ENCODE assay signal across 28 mouse cellular contexts in genomic region chr9:73012629-73013028, GRCm38 (mm10). TPM values are rescaled to one million over a fixed set of nuclear protein-coding genes. Genes with fewer than 3 reads are reported as not detected.
A peak's percentile ranks its signal among the peaks of the same experiment; 100 is the strongest.
DNase-seq lines count a peak whose midpoint lies in the region; ATAC-seq and TF ChIP-seq lines count a peak whose summit lies in the region.
"Had no signal": no experiment of that assay in that cellular context is flagged by ENCODE, and none has a peak within 500 bp of the region (broad histone marks: within the 10 kb centered on the region; RNA-seq: fewer than 3 reads in every experiment).

No protein-coding gene starts in this region.

- TF ChIP-seq RAD21 in MEL (IDR thresholded peaks at IDR 0.05; ENCODE audit: low read depth, low read length) = no peak; the same call in 1 of the 2 replicates

- no peak for TF ChIP-seq EP300 in MEL (IDR thresholded peaks at IDR 0.05; ENCODE audit: low read depth in 1 of 2, low read length in 2 of 2)

- no peak overlapping the region for H3K4me3 ChIP-seq in intestine, postnatal 0 days (ENCODE audit: low read depth, low read length)
- H3K4me3 ChIP-seq in intestine, embryonic 16.5 days (ENCODE audit: low read length) = no peak overlapping the region
- H3K4me3 ChIP-seq in lung, embryonic 14.5 days (ENCODE audit: low read depth, low read length) = no peak overlapping the region
- H3K4me3 ChIP-seq in MEL (ENCODE audit: control insufficient read depth in 1 of 2, insufficient read depth in 1 of 2, low read depth in 2 of 2, low read length in 2 of 2) = no peak overlapping the region
- no peak overlapping the region for H3K4me3 ChIP-seq in cortical plate, adult 2 months (ENCODE audit: insufficient read depth, low read length)
- H3K4me3 ChIP-seq: forebrain, embryonic 10.5 days; gastrocnemius, adult 2 months; midbrain, embryonic 12.5 days; myocyte had no signal

- WGBS in intestine, postnatal 0 days = 91% methylated on average over 4 of the region's 4 CpGs
- 83% methylated on average over 4 of the region's 4 CpGs for WGBS in intestine, embryonic 16.5 days
- WGBS in lung, embryonic 14.5 days = 87% methylated on average over 4 of the region's 4 CpGs

- no peaks in the 10 kb centered on the region for H3K9me3 ChIP-seq in intestine, postnatal 0 days (ENCODE audit: control insufficient read depth)
- H3K9me3 ChIP-seq in intestine, embryonic 16.5 days (ENCODE audit: control insufficient read depth, low read length) = no peaks in the 10 kb centered on the region
- H3K9me3 ChIP-seq in lung, embryonic 14.5 days (ENCODE audit: low read depth, low read length) = no peaks in the 10 kb centered on the region
- no peaks in the 10 kb centered on the region for H3K9me3 ChIP-seq in MEL (replicated peaks; ENCODE audit: insufficient read depth, low read length)
- H3K9me3 ChIP-seq: forebrain, embryonic 10.5 days; midbrain, embryonic 12.5 days had no signal

- peak; percentile 35 for TF ChIP-seq CTCF in intestine, postnatal 0 days (IDR thresholded peaks at IDR 0.05; ENCODE audit: low read depth)
- 0 out of 2 replicates have a peak, but pooled peaks have one; percentile 11 for TF ChIP-seq CTCF in lung, embryonic 14.5 days (IDR thresholded peaks at IDR 0.05; ENCODE audit: low read depth)
- peak in 1 of 3 experiments; percentile 27; a peak in 2 of 6 replicates for TF ChIP-seq CTCF in MEL (IDR thresholded peaks at IDR 0.05 in 2 of 3, conservative IDR thresholded peaks at IDR 0.05 in 1 of 3; ENCODE audit: control insufficient read depth in 1 of 3, insufficient read depth in 1 of 3, low read depth in 2 of 3, low read length in 3 of 3, poor library complexity in 1 of 3, severe bottlenecking in 1 of 3)
- TF ChIP-seq CTCF in cortical plate, adult 2 months (IDR thresholded peaks at IDR 0.05; ENCODE audit: extremely low read depth, insufficient read depth, low read length) = 0 out of 2 replicates have a peak, but pooled peaks have one; percentile 19

- no peak overlapping the region for H3K4me2 ChIP-seq in intestine, postnatal 0 days (replicated peaks; ENCODE audit: low read depth)
- H3K4me2 ChIP-seq in intestine, embryonic 16.5 days (ENCODE audit: low read depth, low read length) = no peak overlapping the region
- no peak overlapping the region for H3K4me2 ChIP-seq in lung, embryonic 14.5 days
- H3K4me2 ChIP-seq: midbrain, embryonic 12.5 days had no signal

- no peak for DNase-seq in lung, embryonic 14.5 days
- DNase-seq in lung, postnatal 4 days = no peak
- DNase-seq in MEL (ENCODE audit: low read depth, low spot score) = peak; percentile 9
- DNase-seq in cerebellum, adult 11 months = no peak
- no peak for DNase-seq in cerebellum, postnatal 14 days
- DNase-seq: adrenal gland, adult 8-10 months; cerebellum, adult 9-10 months; gastrocnemius, adult 2 months; kidney, adult 18-20 months; kidney, postnatal 14 days; lung, postnatal 10 days; thymus, postnatal 25 days had no signal

- H3K36me3 ChIP-seq in intestine, postnatal 0 days (ENCODE audit: control insufficient read depth, insufficient read depth) = peaks cover 70% of the 10 kb centered on the region
- H3K36me3 ChIP-seq in intestine, embryonic 16.5 days (ENCODE audit: control insufficient read depth, insufficient read depth, low read length) = peaks cover 6% of the 10 kb centered on the region; the same call in 1 of the 2 replicates
- peaks cover 39% of the 10 kb centered on the region for H3K36me3 ChIP-seq in lung, embryonic 14.5 days (ENCODE audit: insufficient read depth)
- H3K36me3 ChIP-seq in MEL (ENCODE audit: control insufficient read depth in 1 of 2, insufficient read depth in 2 of 2, low read length in 2 of 2) = no peaks in the 10 kb centered on the region; a peak in 2 of 4 replicates

- no peaks in the 10 kb centered on the region for H3K27me3 ChIP-seq in intestine, postnatal 0 days (replicated peaks; ENCODE audit: control insufficient read depth, insufficient read depth, low read length)
- no peaks in the 10 kb centered on the region for H3K27me3 ChIP-seq in intestine, embryonic 16.5 days (replicated peaks; ENCODE audit: control insufficient read depth, insufficient read depth, low read length)
- H3K27me3 ChIP-seq in lung, embryonic 14.5 days (ENCODE audit: insufficient read depth, low read length) = no peaks in the 10 kb centered on the region
- H3K27me3 ChIP-seq in MEL (ENCODE audit: control insufficient read depth in 1 of 2, insufficient read depth in 2 of 2, low read length in 2 of 2) = no peaks in the 10 kb centered on the region
- H3K27me3 ChIP-seq: midbrain, embryonic 12.5 days had no signal

- no peak for TF ChIP-seq POLR2A in MEL (IDR thresholded peaks at IDR 0.05; ENCODE audit: control insufficient read depth in 1 of 2, insufficient read depth in 1 of 2, low read depth in 1 of 2, low read length in 2 of 2, poor library complexity in 1 of 2)
- TF ChIP-seq POLR2A in cortical plate, adult 2 months (IDR thresholded peaks at IDR 0.05; ENCODE audit: extremely low read depth, insufficient read depth, low read length) = no peak

- no peak for ATAC-seq in intestine, postnatal 0 days
- no peak for ATAC-seq in intestine, embryonic 16.5 days
- no peak for ATAC-seq in lung, embryonic 14.5 days (ENCODE audit: insufficient read depth)
- ATAC-seq: hindbrain, postnatal 0 days had no signal

- H3K9ac ChIP-seq in intestine, postnatal 0 days (ENCODE audit: low read depth, low read length) = no peak overlapping the region
- no peak overlapping the region for H3K9ac ChIP-seq in intestine, embryonic 16.5 days (ENCODE audit: low read depth, low read length)
- no peak overlapping the region for H3K9ac ChIP-seq in lung, embryonic 14.5 days
- H3K9ac ChIP-seq in MEL (ENCODE audit: control insufficient read depth, low read depth, low read length, poor library complexity, severe bottlenecking) = no peak overlapping the region
- H3K9ac ChIP-seq: liver, embryonic 14.5 days; midbrain, embryonic 12.5 days had no signal

- H3K27ac ChIP-seq in intestine, postnatal 0 days (ENCODE audit: low read depth, low read length) = no peak overlapping the region
- no peak overlapping the region for H3K27ac ChIP-seq in intestine, embryonic 16.5 days (ENCODE audit: low read length)
- H3K27ac ChIP-seq in lung, embryonic 14.5 days (ENCODE audit: low read depth) = no peak overlapping the region
- H3K27ac ChIP-seq in MEL (ENCODE audit: control insufficient read depth, low read depth, low read length) = no peak overlapping the region
- H3K27ac ChIP-seq in cortical plate, adult 2 months (ENCODE audit: insufficient read depth, low read length) = no peak overlapping the region
- H3K27ac ChIP-seq: forebrain, embryonic 10.5 days; gastrocnemius, adult 2 months; hindbrain, postnatal 0 days; liver, embryonic 14.5 days; midbrain, embryonic 12.5 days had no signal

- H3K4me1 ChIP-seq in intestine, postnatal 0 days (replicated peaks; ENCODE audit: control insufficient read depth, insufficient read depth, low read length) = no peaks in the 10 kb centered on the region
- H3K4me1 ChIP-seq in intestine, embryonic 16.5 days (ENCODE audit: control insufficient read depth, insufficient read depth, low read length) = no peaks in the 10 kb centered on the region
- H3K4me1 ChIP-seq in lung, embryonic 14.5 days (ENCODE audit: insufficient read depth) = no peaks in the 10 kb centered on the region
- no peaks in the 10 kb centered on the region; a peak in 1 of 4 replicates for H3K4me1 ChIP-seq in MEL (ENCODE audit: control insufficient read depth in 1 of 2, insufficient read depth in 2 of 2, low read length in 2 of 2)
- H3K4me1 ChIP-seq in cortical plate, adult 2 months (ENCODE audit: control insufficient read depth, insufficient read depth, low read length) = no peaks in the 10 kb centered on the region
- H3K4me1 ChIP-seq: forebrain, embryonic 10.5 days; midbrain, embryonic 12.5 days had no signal

- no peaks in the 10 kb centered on the region for H3K79me2 ChIP-seq in MEL (ENCODE audit: control insufficient read depth, insufficient read depth, low read length, poor library complexity)

RNA-seq across cellular contexts. Expression of gene Ccpg1, which starts 27.4 kb away (rescaled TPM):
- 16.2 and 17.4 TPM in 2 replicates for polyA plus RNA-seq in intestine, postnatal 0 days (2015; fragmentation: Nextera tagmentation; extraction: Ambion mirVana)
- polyA plus RNA-seq in intestine, embryonic 16.5 days (2015; fragmentation: Nextera tagmentation; extraction: Ambion mirVana) = 23.5 and 24.4 TPM in 2 replicates
- polyA plus RNA-seq in lung, embryonic 14.5 days (2014; fragmentation: Nextera tagmentation; extraction: Ambion mirVana) = 19.4 and 20.6 TPM in 2 replicates
- 2.1 and 2.9 TPM in 2 replicates for total RNA-seq in MEL (2012; rRNA removed)
- polyA plus RNA-seq in MEL (2012; ENCODE audit: insufficient read depth in 1 of 2, insufficient read length in 2 of 2, low read depth in 1 of 2, low replicate concordance in 2 of 2, missing spikeins in 1 of 2) = 10 to 100 TPM in 1 of 2 experiments, not detected in 1; 12.5 TPM
- polyA plus RNA-seq in cortical plate, adult 2 months (2012; rRNA removed) = 70.8 and 81.8 TPM in 2 replicates

RNA-seq across cellular contexts. Expression of gene Ccpg1os, which starts 27.4 kb away (rescaled TPM):
- 6.7 and 7.7 TPM in 2 replicates for polyA plus RNA-seq in intestine, postnatal 0 days (2015; fragmentation: Nextera tagmentation; extraction: Ambion mirVana)
- polyA plus RNA-seq in intestine, embryonic 16.5 days (2015; fragmentation: Nextera tagmentation; extraction: Ambion mirVana) = 10.4 and 11.3 TPM in 2 replicates
- 9.8 and 14.5 TPM in 2 replicates for polyA plus RNA-seq in lung, embryonic 14.5 days (2014; fragmentation: Nextera tagmentation; extraction: Ambion mirVana)
- 2.3 and 3.4 TPM in 2 replicates for total RNA-seq in MEL (2012; rRNA removed)
- polyA plus RNA-seq in MEL (2012; ENCODE audit: insufficient read depth in 1 of 2, insufficient read length in 2 of 2, low read depth in 1 of 2, low replicate concordance in 2 of 2, missing spikeins in 1 of 2) = 1 to 10 TPM in 1 of 2 experiments, not detected in 1; 4.6 TPM
- 16.6 and 18.3 TPM in 2 replicates for polyA plus RNA-seq in cortical plate, adult 2 months (2012; rRNA removed)

RNA-seq across cellular contexts. Expression of gene Pigb, which starts 27.5 kb away (rescaled TPM):
- polyA plus RNA-seq in intestine, postnatal 0 days (2015; fragmentation: Nextera tagmentation; extraction: Ambion mirVana) = 4.7 and 5.9 TPM in 2 replicates
- 13.5 and 15.2 TPM in 2 replicates for polyA plus RNA-seq in intestine, embryonic 16.5 days (2015; fragmentation: Nextera tagmentation; extraction: Ambion mirVana)
- polyA plus RNA-seq in lung, embryonic 14.5 days (2014; fragmentation: Nextera tagmentation; extraction: Ambion mirVana) = 16.1 and 16.7 TPM in 2 replicates
- total RNA-seq in MEL (2012; rRNA removed) = 3.5 and 3.7 TPM in 2 replicates
- 10 to 100 TPM in 1 of 2 experiments, not detected in 1; 12.0 TPM for polyA plus RNA-seq in MEL (2012; ENCODE audit: insufficient read depth in 1 of 2, insufficient read length in 2 of 2, low read depth in 1 of 2, low replicate concordance in 2 of 2, missing spikeins in 1 of 2)
- 17.0 and 20.1 TPM in 2 replicates for polyA plus RNA-seq in cortical plate, adult 2 months (2012; rRNA removed)

RNA-seq across cellular contexts. Expression of gene Rab27a, which starts 32.0 kb away (rescaled TPM):
- polyA plus RNA-seq in intestine, postnatal 0 days (2015; fragmentation: Nextera tagmentation; extraction: Ambion mirVana) = 5.7 and 5.8 TPM in 2 replicates
- polyA plus RNA-seq in intestine, embryonic 16.5 days (2015; fragmentation: Nextera tagmentation; extraction: Ambion mirVana) = 9.0 TPM in 2 replicates
- 1.8 and 2.8 TPM in 2 replicates for polyA plus RNA-seq in lung, embryonic 14.5 days (2014; fragmentation: Nextera tagmentation; extraction: Ambion mirVana)
- 8.6 and 8.8 TPM in 2 replicates for total RNA-seq in MEL (2012; rRNA removed)
- polyA plus RNA-seq in MEL (2012; ENCODE audit: insufficient read depth in 1 of 2, insufficient read length in 2 of 2, low read depth in 1 of 2, low replicate concordance in 2 of 2, missing spikeins in 1 of 2) = 10 to 100 TPM in 1 of 2 experiments, not detected in 1; 11.2 TPM
- 2.8 and 3.0 TPM in 2 replicates for polyA plus RNA-seq in cortical plate, adult 2 months (2012; rRNA removed)

RNA-seq across cellular contexts. Expression of gene Gm44503, which starts 54.0 kb away (rescaled TPM):
- 0.20 TPM in 1 of 2 replicates, not detected in the other for polyA plus RNA-seq in intestine, postnatal 0 days (2015; fragmentation: Nextera tagmentation; extraction: Ambion mirVana)
- polyA plus RNA-seq in intestine, embryonic 16.5 days (2015; fragmentation: Nextera tagmentation; extraction: Ambion mirVana) = not detected in 2 replicates
- polyA plus RNA-seq in lung, embryonic 14.5 days (2014; fragmentation: Nextera tagmentation; extraction: Ambion mirVana) = not detected in 2 replicates
- not detected in 2 replicates for total RNA-seq in MEL (2012; rRNA removed)
- polyA plus RNA-seq in MEL (2012; ENCODE audit: insufficient read depth in 1 of 2, insufficient read length in 2 of 2, low read depth in 1 of 2, low replicate concordance in 2 of 2, missing spikeins in 1 of 2) = not detected
- polyA plus RNA-seq in cortical plate, adult 2 months (2012; rRNA removed) = not detected in 2 replicates
- total RNA-seq: adrenal gland, adult 8-10 months; gastrocnemius, adult 2 months; gastrocnemius, postnatal 4 days; hindbrain, postnatal 0 days; left cerebral cortex, adult 18-20 months; left cerebral cortex, postnatal 36 days; megakaryocyte, adult 5-6 weeks had no signal
- polyA plus RNA-seq: forebrain, embryonic 10.5 days; heart, embryonic 16.5 days; hindbrain, postnatal 0 days; limb, embryonic 14.5 days; liver, embryonic 14.5 days; midbrain, embryonic 12.5 days; neural tube, embryonic 14.5 days; spleen, adult 2 months had no signal
